Mouse (Mus musculus): ENCODE results near the gene Cnpy4.
"Not testable (repeated sequence)": the region's sequence is repeated elsewhere in the genome, so short reads cannot be mapped to it uniquely, and the experiment has no call there.

Cnpy4 gene

GRCm38 (mm10) chr5:138202086-138202485 lies 14.8 kb downstream of the Cnpy4 start:
- DNase-seq (ENCODE audit: low spot score) = no peak

- DNase-seq (ENCODE audit: low spot score) = no peak
Measured at GRCm38 (mm10) chr5:138207253-138207652, 20.0 kb downstream of the Cnpy4 start.

- DNase-seq (ENCODE audit: low spot score) = no peak
Measured at GRCm38 (mm10) chr5:138207873-138208272, 20.6 kb downstream of the Cnpy4 start.

GRCm38 (mm10) chr5:138216632-138217031 lies 29.3 kb downstream of the Cnpy4 start:
- not testable (repeated sequence) for DNase-seq (ENCODE audit: low spot score)

- DNase-seq (ENCODE audit: low spot score) = no peak
Measured at GRCm38 (mm10) chr5:138219864-138220263, 32.6 kb downstream of the Cnpy4 start.

GRCm38 (mm10) chr5:138222111-138222510 lies 34.8 kb downstream of the Cnpy4 start:
- DNase-seq (ENCODE audit: low spot score) = peak; percentile 89

- DNase-seq (ENCODE audit: low spot score) = no peak
Measured at GRCm38 (mm10) chr5:138223287-138223686, 36.0 kb downstream of the Cnpy4 start.

- no peak for DNase-seq (ENCODE audit: low spot score)
Measured at GRCm38 (mm10) chr5:138225700-138226099, 38.4 kb downstream of the Cnpy4 start, which contains the start of gene Nxpe5. TSS of gene Nxpe5 (plus strand) at chr5:138225898.

GRCm38 (mm10) chr5:138226491-138226890 lies 39.2 kb downstream of the Cnpy4 start:
- no peak for DNase-seq (ENCODE audit: low spot score)

GRCm38 (mm10) chr5:138227367-138227766 lies 40.1 kb downstream of the Cnpy4 start:
- DNase-seq (ENCODE audit: low spot score) = no peak

- peak; percentile 38 for DNase-seq (ENCODE audit: low spot score)
Measured at GRCm38 (mm10) chr5:138228026-138228425, 40.7 kb downstream of the Cnpy4 start.

GRCm38 (mm10) chr5:138229511-138229910 lies 42.2 kb downstream of the Cnpy4 start:
- no peak for DNase-seq (ENCODE audit: low spot score)

- no peak for DNase-seq (ENCODE audit: low spot score)
Measured at GRCm38 (mm10) chr5:138233778-138234177, 46.5 kb downstream of the Cnpy4 start.

GRCm38 (mm10) chr5:138234224-138234623 lies 46.9 kb downstream of the Cnpy4 start:
- DNase-seq (ENCODE audit: low spot score) = no peak

GRCm38 (mm10) chr5:138241511-138241910 lies 54.2 kb downstream of the Cnpy4 start:
- DNase-seq (ENCODE audit: low spot score) = no peak
